Mouse (Mus musculus) spleen, adult 2 months (tissue): ENCODE data around the gene Supt6. TPM values are rescaled to one million over a fixed set of nuclear protein-coding genes. Genes with fewer than 3 reads are reported as not detected.

ENCODE experiments used
- DNase-seq, 2 experiments: peaks; one replicate each; pipeline versions ENCODE4 v3.0.0 to v3.0.0-alpha.2; 2012 to 2021; ENCODE audit warnings: low spot score in 2 of 2, low read depth in 1 of 2
- H3K27ac ChIP-seq: fragments of 200-500 bp; 2 replicates; pipeline ENCODE4 v1.5.1; 2012; ENCODE audit warnings: low read length, inconsistent platforms; ENCODE audit not compliant: insufficient read depth
- H3K27me3 ChIP-seq: fragments of 200-500 bp; 2 replicates; pipeline ENCODE4 v1.6.1; 2012; ENCODE audit warnings: mild to moderate bottlenecking, moderate library complexity, low read length, inconsistent platforms; ENCODE audit not compliant: control insufficient read depth, insufficient read depth
- H3K36me3 ChIP-seq: fragments of 200-500 bp; 2 replicates; pipeline ENCODE4 v1.6.1; 2012; ENCODE audit warnings: mild to moderate bottlenecking, low read length, inconsistent platforms; ENCODE audit not compliant: control insufficient read depth, insufficient read depth
- H3K4me1 ChIP-seq: fragments of 200-500 bp; 2 replicates; pipeline ENCODE4 v1.6.1; 2011; ENCODE audit warnings: inconsistent platforms; ENCODE audit not compliant: control insufficient read depth, insufficient read depth, insufficient read length
- H3K4me3 ChIP-seq: fragments of 200-500 bp; 2 replicates; pipeline ENCODE4 v1.5.1; 2011; ENCODE audit warnings: mild to moderate bottlenecking, inconsistent platforms; ENCODE audit not compliant: insufficient read depth, insufficient read length; ENCODE audit errors: extremely low read depth
- CTCF ChIP-seq: fragments of 200-500 bp; IDR thresholded peaks from 2 replicates; pipeline ENCODE4 v1.5.1; 2011; ENCODE audit warnings: mild to moderate bottlenecking, inconsistent platforms; ENCODE audit not compliant: insufficient read depth, insufficient read length, insufficient replicate concordance; ENCODE audit errors: extremely low read depth
- POLR2A ChIP-seq: fragments of 200-500 bp; IDR thresholded peaks from 2 replicates; pipeline ENCODE4 v1.6.1; 2011; ENCODE audit warnings: low read depth, low read length, inconsistent platforms
- WGBS: fragments of 180-500 bp; shearing (Covaris S2); methylation state at CpG from one replicate; pipeline ENCODE4 v1.1.7; 2018; 5-methylcytosine and 5-hydroxymethylcytosine counted together
- polyA plus RNA-seq: library from polyadenylated mRNA; depleted of rRNA; stranded (reverse); fragments of >200 nt; gene quantifications from 2 replicates; pipeline ENCODE4 v1.2.3, GENCODE M21; 2012

Supt6 gene
- polyA plus RNA-seq, 1 experiment, result 20.2 TPM

- Histone ChIP-seq H3K36me3 (no peaks in the 10 kb centered on the region), H3K4me1 (peaks cover 10% of the 10 kb centered on the region), H3K4me3 (no peak overlapping the region), H3K27me3 (no peaks in the 10 kb centered on the region), H3K27ac (no peak overlapping the region)
- TF ChIP-seq CTCF (no peak), POLR2A (no peak)
- no peak for DNase-seq
- WGBS, result 91% methylated on average over 16 of the region's 16 CpGs
Observed at GRCm38 (mm10) chr11:78172034-78172747, 73.6 kb downstream of the Supt6 start.

GRCm38 (mm10) chr11:78171328-78171727, 74.5 kb downstream of the Supt6 start:
- Histone ChIP-seq H3K27ac (no peak overlapping the region), H3K27me3 (no peaks in the 10 kb centered on the region), H3K36me3 (no peaks in the 10 kb centered on the region), H3K4me3 (no peak overlapping the region), H3K4me1 (peaks cover 10% of the 10 kb centered on the region)
- TF ChIP-seq POLR2A, result no peak
- DNase-seq, result no peak
- 72% methylated on average over 4 of the region's 4 CpGs for WGBS

GRCm38 (mm10) chr11:78170306-78170705, 75.5 kb downstream of the Supt6 start:
- DNase-seq, result no peak
- H3K36me3 ChIP-seq, result no peaks in the 10 kb centered on the region

GRCm38 (mm10) chr11:78168541-78169468, 77.0 kb downstream of the Supt6 start:
- Histone ChIP-seq H3K27ac (peak overlapping the region; percentile 69), H3K4me3 (peak overlapping the region; percentile 48), H3K27me3 (no peaks in the 10 kb centered on the region), H3K36me3 (no peaks in the 10 kb centered on the region), H3K4me1 (peaks cover 15% of the 10 kb centered on the region)
- no peak for TF ChIP-seq POLR2A
- no peak for TF ChIP-seq CTCF
- peak; percentile 59 to 69 for DNase-seq
- 23% methylated on average over 19 of the region's 19 CpGs for WGBS

More at GRCm38 (mm10) chr11:78170306-78170705, 75.5 kb downstream of the Supt6 start:
- TF ChIP-seq POLR2A (no peak), CTCF (no peak)
- peaks cover 12% of the 10 kb centered on the region for H3K4me1 ChIP-seq
- no peak overlapping the region for H3K4me3 ChIP-seq
- 78% methylated on average over 15 of the region's 15 CpGs for WGBS
- no peak overlapping the region for H3K27ac ChIP-seq
- H3K27me3 ChIP-seq, result no peaks in the 10 kb centered on the region

- Histone ChIP-seq H3K4me3 (no peak overlapping the region), H3K27me3 (no peaks in the 10 kb centered on the region), H3K36me3 (no peaks in the 10 kb centered on the region), H3K4me1 (peaks cover 24% of the 10 kb centered on the region), H3K27ac (no peak overlapping the region)
- TF ChIP-seq CTCF, result no peak
- TF ChIP-seq POLR2A, result no peak
- 95% methylated on average over 14 of the region's 14 CpGs for WGBS
- DNase-seq, result no peak
Observed at GRCm38 (mm10) chr11:78167257-78167959, 78.4 kb downstream of the Supt6 start.

- H3K36me3 ChIP-seq, result no peaks in the 10 kb centered on the region
- no peak overlapping the region for H3K4me3 ChIP-seq
- H3K27ac ChIP-seq, result no peak overlapping the region
- no peak for DNase-seq
- H3K27me3 ChIP-seq, result no peaks in the 10 kb centered on the region
- WGBS, result 92% methylated on average over 6 of the region's 6 CpGs
- TF ChIP-seq CTCF, result no peak
- TF ChIP-seq POLR2A, result no peak
- peaks cover 24% of the 10 kb centered on the region for H3K4me1 ChIP-seq
Observed at GRCm38 (mm10) chr11:78166640-78167039, 79.1 kb downstream of the Supt6 start.
